Mouse (Mus musculus) erythroblast, embryonic 14.5 days (primary cell): ENCODE data around the gene Npw.

ENCODE experiments used
- GATA1 ChIP-seq: IDR thresholded peaks from 2 replicates; pipeline ENCODE4 v1.6.1; 2012; ENCODE audit warnings: low read length, inconsistent platforms, mixed read lengths
- TAL1 ChIP-seq: IDR thresholded peaks from 3 replicates; pipeline ENCODE4 v1.6.1; 2012; ENCODE audit warnings: low read length, inconsistent platforms, mixed read lengths

- TF ChIP-seq GATA1 (peak; percentile 79), TAL1 (no peak)
Observed at GRCm38 (mm10) chr17:24654969-24655368, 3.3 kb downstream of the Npw start.
